Mouse (Mus musculus) heart, postnatal 0 days (tissue): Measurements from ENCODE around the gene Cdc42.

Source experiments
- CTCF ChIP-seq: IDR thresholded peaks from 2 replicates; pipeline ENCODE4 v1.5.1; 2016; ENCODE audit warnings: antibody characterized with exemption, control low read depth, low read depth
- EP300 ChIP-seq: IDR thresholded peaks from 2 replicates; pipeline ENCODE4 v1.6.1; 2016; ENCODE audit warnings: antibody characterized with exemption, low read depth

- no peak for TF ChIP-seq CTCF
- TF ChIP-seq EP300: no peak
Observed at GRCm38 (mm10) chr4:137294032-137294431, 63.5 kb downstream of the Cdc42 start.
